Mouse (Mus musculus): ENCODE results near the gene Tgm2.

DNA sequence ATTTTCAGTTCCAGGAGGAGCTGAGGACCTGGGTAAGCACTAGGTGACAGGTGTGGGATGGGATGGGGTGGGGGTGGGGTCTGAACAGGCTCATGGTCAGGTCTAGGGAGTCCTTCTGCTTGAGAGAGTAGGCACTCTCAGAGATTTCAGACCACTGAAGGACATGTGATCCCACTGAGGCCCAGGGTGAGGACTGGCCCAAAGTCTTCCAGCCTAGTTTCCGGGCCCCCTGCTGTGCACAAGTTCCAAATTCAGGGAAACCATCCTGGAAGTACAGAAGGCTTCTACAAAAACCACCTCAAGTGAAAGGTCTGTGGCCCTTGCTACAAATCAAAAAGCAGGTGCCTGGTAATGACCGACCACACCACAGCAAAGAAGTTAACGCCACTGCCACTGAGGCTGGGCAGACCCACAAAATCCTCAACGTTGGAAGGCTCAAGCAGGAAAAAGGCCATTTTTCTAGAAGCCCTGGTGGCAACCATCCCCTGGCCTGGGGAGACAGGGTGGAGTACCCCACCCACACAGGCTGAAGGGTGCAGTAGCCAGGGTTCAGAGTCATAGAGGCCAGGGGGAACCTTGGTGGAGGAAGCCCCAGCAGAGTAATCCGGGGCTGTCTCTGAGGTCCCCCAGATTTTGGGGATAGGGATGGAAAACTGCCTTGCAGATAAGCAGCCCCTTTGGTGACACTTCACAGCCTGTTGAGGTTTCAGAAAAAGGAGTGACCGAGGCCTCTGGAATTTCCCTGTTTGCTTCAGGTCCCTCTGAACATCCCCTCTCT lies 1.3 kb downstream of the Tgm2 start:
- TF ChIP-seq CTCF (IDR thresholded peaks at IDR 0.05; ENCODE audit: low read depth, low read length) (no peak), GATA1 (IDR thresholded peaks at IDR 0.05; ENCODE audit: borderline replicate concordance, low read length) (no peak), POLR2AphosphoS5 (IDR thresholded peaks at IDR 0.05; ENCODE audit: insufficient replicate concordance, low read depth, low read length) (no peak), GATA2 (IDR thresholded peaks at IDR 0.05; ENCODE audit: borderline replicate concordance, low read depth, low read length) (no peak), TAL1 (conservative IDR thresholded peaks at IDR 0.05; ENCODE audit: low read depth, low read length) (no peak)

Measured in G1E (cell line).